Mouse (Mus musculus) c-Kit-negative CD71-positive TER-119-positive erythroid progenitor cells, embryonic 14.5 days (primary cell): ENCODE measurements around the gene Morn4.

Source experiments
- DNase-seq: peaks from one replicate; pipeline ENCODE4 v3.0.0-alpha.2; 2013; ENCODE audit warnings: low read depth, low spot score

Morn4 gene

DNA sequence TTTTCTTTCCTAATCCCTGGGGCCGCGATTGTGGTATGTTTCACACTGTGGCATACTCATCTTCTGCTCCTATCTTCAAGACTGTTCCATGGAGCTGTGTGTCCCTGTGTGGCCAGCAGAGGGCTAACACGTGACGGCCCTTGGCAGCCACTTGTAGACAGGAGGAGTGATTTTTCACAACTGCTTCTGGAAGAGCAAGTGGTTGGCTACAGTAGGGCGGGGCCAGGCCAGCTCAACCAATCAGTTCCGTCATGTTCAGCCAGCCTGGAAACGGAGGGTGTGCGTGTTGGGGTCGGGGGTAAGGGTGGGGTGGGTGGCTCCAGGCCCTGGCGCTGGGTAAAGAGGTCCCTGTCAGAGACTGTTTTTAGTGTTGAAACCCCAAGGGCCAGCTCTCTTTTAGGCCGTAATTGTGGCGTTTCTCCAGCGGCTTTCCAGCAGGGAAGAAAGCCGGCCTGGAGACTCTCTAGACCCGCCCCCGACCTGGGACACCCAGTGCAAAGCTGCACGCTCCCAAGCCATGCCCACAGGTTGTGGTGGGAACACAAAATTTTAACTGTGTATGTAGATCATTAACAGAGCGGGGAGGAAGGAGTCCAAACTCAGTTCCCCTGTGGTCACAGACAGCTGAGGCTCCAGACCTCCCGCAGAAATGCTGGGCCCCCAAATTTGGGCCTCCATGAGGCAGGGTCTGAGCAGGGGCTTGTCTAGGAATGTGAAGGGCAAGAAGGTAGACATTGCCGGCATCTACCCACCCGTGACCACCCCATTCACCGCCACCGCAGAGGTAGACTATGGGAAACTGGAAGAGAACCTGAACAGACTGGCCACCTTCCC is 40.7 kb downstream of the Morn4 start, which contains the start of gene Hoga1:
Hoga1 (plus strand) TSS at position 342 of the 834 bp plus-strand sequence.
- no peak for DNase-seq

DNA sequence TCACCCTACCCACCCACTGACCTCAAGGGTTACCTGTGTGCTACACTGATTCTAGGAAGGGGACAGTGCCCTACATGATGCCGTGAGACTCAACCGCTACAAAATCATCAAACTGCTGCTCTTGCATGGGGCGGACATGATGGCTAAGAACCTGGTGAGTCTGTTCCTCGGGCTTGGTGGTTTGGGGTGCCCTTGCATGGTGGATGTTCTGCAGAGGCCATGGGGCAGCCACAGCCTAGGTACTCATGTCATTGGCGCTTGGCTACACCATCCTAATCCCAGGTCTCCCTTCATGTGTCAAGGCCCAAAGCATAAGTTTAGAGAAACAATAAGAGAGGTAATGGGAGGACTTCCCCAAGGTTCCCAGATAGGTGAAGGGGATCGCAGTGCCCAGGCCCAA is 42.2 kb downstream of the Morn4 start:
- no peak for DNase-seq

DNA sequence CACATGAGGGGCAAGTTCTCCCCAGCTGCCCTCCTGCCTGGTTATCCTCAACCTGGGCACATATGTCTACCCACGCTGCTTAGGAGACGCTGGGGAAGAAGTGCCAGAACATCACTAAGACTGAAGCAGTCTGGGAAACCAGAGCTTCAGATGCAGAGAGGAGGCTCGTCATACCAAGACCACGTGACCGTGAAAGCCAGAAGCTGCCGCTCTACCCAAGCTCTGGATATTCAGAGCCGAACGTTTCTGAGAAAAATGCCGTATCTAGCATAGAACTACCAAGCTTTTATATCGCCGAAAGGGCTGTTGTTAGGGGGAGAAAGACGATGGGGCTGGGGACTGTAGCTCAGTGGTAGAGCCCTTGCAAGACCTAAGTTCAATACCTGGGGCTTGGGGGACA is 47.8 kb downstream of the Morn4 start:
- DNase-seq = no peak

DNA sequence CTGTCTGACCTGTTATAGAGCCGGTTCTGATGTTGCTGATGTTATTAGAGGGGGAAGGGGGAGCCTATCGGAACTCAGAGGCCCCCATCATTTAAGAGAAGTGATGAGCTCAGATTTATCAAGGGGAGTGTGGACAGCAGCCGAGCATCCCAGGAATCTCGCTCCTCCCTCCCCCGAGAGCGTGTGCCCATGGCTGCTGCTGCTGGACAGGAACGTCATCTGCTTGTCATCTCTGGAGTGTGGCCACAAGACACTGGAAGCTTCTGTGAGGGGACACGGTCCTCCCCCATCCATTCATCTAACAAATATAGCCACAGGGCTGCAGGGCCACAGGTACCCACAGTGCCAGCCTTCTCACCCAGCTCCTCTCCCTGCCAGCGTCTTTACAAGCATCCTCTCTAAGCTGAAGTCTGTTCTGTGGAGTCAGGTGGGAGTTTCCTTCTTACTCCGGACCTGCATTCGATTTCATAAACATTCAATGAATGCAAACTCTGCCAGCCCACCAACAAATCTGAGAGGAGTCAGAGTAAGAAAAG is 48.9 kb downstream of the Morn4 start:
- no peak for DNase-seq

DNA sequence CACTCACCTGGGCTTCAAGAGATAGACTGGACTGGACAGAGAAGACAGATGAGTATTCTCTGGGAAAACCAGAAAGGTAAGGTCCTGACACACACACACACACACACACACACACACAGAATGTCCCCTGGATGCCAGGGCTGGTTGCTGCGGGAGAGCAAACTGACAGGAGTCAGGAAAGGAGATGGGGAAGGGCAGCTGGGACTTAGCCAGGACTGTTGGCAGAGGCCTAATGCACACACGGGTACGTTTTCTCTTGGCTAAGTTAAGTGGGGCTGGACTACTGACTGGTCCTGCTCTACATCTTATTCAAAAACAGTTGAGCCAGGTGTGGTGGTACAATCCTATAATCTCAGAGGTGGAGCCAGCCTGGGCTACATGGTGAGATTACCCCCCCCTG is 49.8 kb downstream of the Morn4 start:
- DNase-seq = no peak

DNA sequence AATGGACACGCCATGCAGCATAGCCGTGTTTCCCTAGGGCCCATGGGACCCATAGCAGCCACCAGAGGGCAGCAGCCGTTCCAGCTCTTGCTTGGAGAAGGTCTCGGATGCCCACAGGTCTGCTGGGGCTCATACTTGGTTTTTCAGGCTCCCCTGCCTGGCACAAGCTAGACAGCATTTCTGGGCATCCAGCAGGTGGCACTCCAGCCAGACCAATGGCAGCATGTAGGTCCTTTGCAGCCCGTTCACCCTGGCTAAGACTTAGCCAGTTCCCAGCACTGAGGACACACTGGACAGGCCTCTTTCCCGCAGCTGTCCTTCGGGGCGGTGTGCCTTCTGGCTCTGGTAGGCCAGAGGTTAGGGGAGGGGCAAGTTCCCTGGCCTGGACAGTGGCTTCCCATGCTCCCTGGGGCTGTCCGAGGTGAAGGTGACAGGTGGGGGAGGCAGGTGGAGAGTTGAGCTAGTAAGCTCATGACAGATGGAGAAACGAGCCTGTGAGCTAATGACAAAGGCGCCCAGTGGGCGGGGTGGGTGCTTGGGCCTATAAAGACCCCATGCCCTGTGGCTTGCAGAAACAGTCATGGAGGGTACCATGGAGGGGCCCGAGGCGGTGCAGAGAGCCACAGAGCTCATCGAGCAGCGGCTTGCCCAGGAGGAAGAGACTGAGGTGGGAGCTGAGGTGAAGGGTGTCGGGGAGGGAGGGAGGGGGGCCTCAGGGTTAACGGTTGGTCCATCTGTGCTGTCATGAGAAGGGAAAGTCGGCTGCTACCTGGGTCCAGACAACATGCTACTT is 50.5 kb downstream of the Morn4 start, which contains the start of gene Ankrd2:
Ankrd2 (plus strand) TSS at position 545 of the 793 bp plus-strand sequence.
- no peak for DNase-seq

DNA sequence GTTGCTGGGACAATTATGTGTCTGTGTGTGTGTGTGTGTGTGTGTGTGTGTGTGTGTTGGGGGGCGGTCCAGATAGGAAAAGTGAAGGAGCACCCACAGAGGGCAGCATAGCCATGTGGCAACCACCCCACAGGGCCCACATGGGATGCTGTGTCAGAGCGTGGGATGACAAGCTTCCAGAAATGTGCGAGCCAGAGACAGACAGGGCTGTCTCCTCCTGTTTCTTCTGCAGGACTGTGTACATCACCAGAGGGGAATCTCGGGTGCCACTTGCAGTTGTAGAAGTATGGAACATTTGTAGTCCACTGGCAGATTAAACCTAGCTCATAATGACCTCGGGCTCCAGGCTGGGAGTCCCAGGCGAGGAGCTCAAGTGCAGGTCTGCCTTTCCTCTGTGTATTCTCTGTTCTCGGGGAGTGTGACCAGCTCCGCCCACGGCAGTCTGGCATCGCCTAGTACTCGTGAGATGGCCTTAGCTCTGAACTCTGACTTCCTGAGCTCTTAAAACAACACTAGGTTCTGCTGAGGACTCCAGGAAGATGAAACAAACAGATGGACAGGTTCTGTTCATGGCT is 51.2 kb downstream of the Morn4 start:
- no peak for DNase-seq

DNA sequence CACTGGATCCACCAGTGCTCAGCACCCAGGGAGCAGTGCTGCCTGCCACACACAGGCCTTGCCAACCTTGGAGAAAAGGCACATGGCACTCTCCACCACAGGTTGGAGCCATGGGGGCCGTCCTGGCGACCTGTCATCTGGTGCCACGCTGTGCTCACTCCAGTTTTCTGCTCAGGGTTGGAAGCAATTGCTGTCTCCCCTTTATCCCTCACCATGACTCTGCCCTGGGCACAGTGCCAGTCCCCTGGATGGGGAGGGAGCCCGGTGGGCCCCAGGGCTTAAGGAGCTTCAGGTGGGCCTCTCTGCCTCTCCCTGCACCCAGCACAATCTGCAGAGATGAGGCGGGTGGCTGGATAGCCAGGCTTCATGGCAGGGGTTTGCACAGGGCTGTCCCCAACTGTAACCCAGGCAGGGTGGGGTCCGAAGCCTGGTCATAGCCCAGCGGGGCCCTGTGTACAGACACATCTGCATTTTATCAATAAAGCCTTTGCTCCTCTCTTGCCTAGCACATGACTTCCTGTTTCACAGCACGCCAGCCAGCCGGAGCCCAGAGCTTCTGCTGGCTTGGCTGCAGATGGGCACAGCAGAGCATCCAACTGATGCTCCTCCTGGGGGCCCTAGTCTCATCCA is 51.9 kb downstream of the Morn4 start:
- DNase-seq = no peak

DNA sequence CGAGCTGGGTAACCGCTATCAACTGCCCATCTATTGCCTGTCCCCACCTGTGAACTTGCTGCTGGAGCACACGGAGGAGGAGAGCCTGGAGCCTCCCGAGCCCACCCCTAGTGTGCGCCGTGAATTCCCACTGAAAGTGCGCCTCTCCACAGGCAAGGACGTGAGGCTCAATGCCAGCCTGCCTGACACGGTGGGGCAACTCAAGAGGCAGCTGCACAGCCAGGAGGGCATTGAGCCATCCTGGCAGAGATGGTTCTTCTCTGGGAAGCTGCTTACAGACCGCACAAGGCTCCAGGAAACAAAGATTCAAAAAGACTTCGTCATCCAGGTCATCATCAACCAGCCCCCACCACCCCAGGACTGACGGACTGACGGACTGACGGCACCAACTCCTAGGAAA is 52.5 kb downstream of the Morn4 start:
- no peak for DNase-seq

DNA sequence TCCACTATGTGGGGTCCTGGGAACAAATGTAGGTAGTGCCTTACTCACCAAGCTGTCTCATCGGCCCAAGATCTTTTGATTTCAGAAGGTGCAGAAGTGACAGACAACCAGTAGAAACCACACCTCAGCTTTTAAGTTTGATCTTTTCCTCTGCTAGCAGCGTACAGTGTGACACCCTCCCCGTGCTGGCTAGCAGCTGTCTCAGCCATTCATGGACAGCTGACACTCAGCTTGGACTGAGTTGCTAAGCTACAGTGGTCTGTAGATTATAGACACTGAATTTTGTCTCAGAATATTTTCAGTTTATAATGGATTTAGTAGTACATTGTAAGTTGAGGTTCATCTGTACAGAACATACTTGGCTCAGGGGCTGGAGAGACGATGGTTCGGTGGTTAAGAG is 55.0 kb downstream of the Morn4 start:
- DNase-seq = no peak

DNA sequence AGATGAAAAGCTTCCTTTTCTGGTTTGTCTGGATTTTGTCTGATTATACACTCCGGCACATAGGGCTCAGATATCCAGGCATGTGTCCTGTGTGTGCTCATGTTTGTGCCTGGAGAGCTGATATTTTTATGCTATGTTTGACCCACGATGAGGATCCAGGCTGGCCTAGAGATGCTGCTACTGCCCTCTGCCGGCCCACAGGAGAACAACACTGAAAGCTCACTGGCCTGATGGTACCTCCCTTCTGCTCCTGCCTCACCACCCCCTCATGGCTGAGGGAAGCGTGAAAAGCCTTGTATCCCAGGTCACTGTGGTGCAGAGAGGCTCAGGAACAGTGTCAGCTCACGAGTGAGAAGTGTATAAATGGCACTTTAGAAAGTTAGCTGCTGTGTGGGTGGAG is 60.0 kb downstream of the Morn4 start:
- peak; percentile 39 for DNase-seq
